Mouse (Mus musculus) embryonic facial prominence, embryonic 14.5 days (tissue): ENCODE results near the gene Rap2b. TPM values are rescaled to one million over a fixed set of nuclear protein-coding genes. Genes with fewer than 3 reads are reported as not detected.

Experiments
- ATAC-seq: fragments of 200-750 bp; cut with Nextera tagmentation; 2 replicates; pipeline ENCODE4 v1.8.0; 2017; ENCODE audit warnings: low read depth, moderate number of reproducible peaks, moderate TSS enrichment
- DNase-seq: peaks from one replicate; pipeline ENCODE4 v3.0.0-alpha.2; 2015; ENCODE audit warnings: low spot score
- H3K27ac ChIP-seq: fragments of 300-500 bp; sonication (generic); replicated peaks from 2 replicates; pipeline ENCODE4 v1.5.1; 2014; ENCODE audit warnings: low read depth, mild to moderate bottlenecking, low read length, moderate library complexity
- H3K27me3 ChIP-seq: fragments of 300-500 bp; sonication (generic); replicated peaks from 2 replicates; pipeline ENCODE4 v1.6.1; 2014; ENCODE audit warnings: low read length; ENCODE audit not compliant: control insufficient read depth, insufficient read depth
- H3K36me3 ChIP-seq: fragments of 300-500 bp; sonication (generic); 2 replicates; pipeline ENCODE4 v1.6.1; 2014; ENCODE audit warnings: low read length, mixed read lengths; ENCODE audit not compliant: control insufficient read depth, insufficient read depth
- H3K4me1 ChIP-seq: fragments of 300-500 bp; sonication (generic); 2 replicates; pipeline ENCODE4 v1.6.1; 2014; ENCODE audit warnings: antibody characterized with exemption, low read length; ENCODE audit not compliant: control insufficient read depth, insufficient read depth
- H3K4me2 ChIP-seq: fragments of 300-500 bp; sonication (generic); 2 replicates; pipeline ENCODE4 v1.6.1; 2014; ENCODE audit warnings: low read depth, mild to moderate bottlenecking, low read length, moderate library complexity, mixed read lengths
- H3K4me3 ChIP-seq: fragments of 300-500 bp; sonication (generic); 2 replicates; pipeline ENCODE4 v1.5.1; 2014; ENCODE audit warnings: low read depth, mild to moderate bottlenecking, low read length
- H3K9ac ChIP-seq: fragments of 300-500 bp; sonication (generic); 2 replicates; pipeline ENCODE4 v1.6.1; 2014; ENCODE audit warnings: low read depth, mild to moderate bottlenecking, low read length, moderate library complexity, mixed read lengths
- H3K9me3 ChIP-seq: fragments of 300-500 bp; sonication (generic); 2 replicates; pipeline ENCODE4 v1.6.1; 2016; ENCODE audit warnings: low read length; ENCODE audit not compliant: control insufficient read depth
- WGBS: fragments of 180-500 bp; shearing (Covaris S2); extraction: QIAGEN DNeasy Blood & Tissue Kit; methylation state at CpG from one replicate; pipeline ENCODE4 v1.1.7; 2014; 5-methylcytosine and 5-hydroxymethylcytosine counted together
- polyA plus RNA-seq: library from polyadenylated mRNA; unstranded; fragments of >200 nt; fragmentation: Nextera tagmentation; extraction: Ambion mirVana; gene quantifications from 2 replicates; pipeline ENCODE4 v1.2.1, GENCODE M21; 2014

Gene Rap2b
- polyA plus RNA-seq, 1 experiment from 2014 or later = 15.7 TPM

DNA sequence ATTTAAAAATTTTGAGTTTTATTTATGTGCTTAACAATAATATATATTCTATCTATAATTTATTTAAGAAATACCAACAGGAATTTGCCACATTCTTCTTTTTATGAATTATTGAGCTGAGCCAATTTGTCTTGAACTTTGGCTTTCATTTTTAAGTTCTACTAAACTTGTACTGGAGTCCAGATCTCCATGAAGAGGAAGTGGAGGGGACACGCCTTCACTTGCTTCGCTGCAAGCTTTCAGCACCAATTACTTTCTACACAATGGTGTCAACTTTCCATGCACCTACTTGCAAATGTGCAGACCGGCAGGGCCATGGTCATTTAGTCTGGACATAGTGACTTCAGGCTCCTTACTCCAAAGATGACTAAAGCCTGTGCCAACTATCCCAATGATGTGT is 32.1 kb downstream of the Rap2b start:
- no peaks in the 10 kb centered on the region for H3K27me3 ChIP-seq
- H3K4me1 ChIP-seq = no peaks in the 10 kb centered on the region
- no peak overlapping the region for H3K4me2 ChIP-seq
- no peak for ATAC-seq
- H3K9ac ChIP-seq = no peak overlapping the region
- no peak for DNase-seq
- H3K27ac ChIP-seq = no peak overlapping the region
- H3K9me3 ChIP-seq = no peaks in the 10 kb centered on the region
- no peak overlapping the region for H3K4me3 ChIP-seq
- H3K36me3 ChIP-seq = no peaks in the 10 kb centered on the region
- 48% methylated on average over 3 of the region's 3 CpGs for WGBS

DNA sequence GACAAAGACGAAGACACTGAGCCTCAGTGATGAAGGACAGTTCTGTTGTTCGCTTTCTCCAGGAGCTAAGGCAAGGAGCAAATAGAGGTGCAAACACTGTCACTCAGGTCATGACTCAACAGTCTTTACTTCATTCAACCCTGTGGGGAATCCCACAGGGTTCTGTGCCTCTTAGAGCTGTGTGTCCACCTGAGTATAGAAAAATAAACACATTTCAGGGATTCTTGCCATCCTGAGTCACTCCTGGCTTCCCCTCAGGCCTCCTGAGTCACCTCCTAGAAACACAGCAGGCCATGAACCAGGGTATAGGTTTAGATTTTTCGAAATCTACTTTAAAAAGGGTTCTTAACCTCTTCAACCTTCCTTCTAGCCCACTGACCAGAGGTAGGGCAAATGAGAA is 33.9 kb downstream of the Rap2b start:
- Histone ChIP-seq H3K27me3 (no peaks in the 10 kb centered on the region), H3K4me3 (no peak overlapping the region), H3K27ac (no peak overlapping the region), H3K9ac (no peak overlapping the region), H3K4me2 (no peak overlapping the region), H3K36me3 (no peaks in the 10 kb centered on the region), H3K4me1 (no peaks in the 10 kb centered on the region), H3K9me3 (no peaks in the 10 kb centered on the region)
- WGBS = 83% methylated on average over 3 of the region's 3 CpGs
- DNase-seq (no peak), ATAC-seq (no peak)

DNA sequence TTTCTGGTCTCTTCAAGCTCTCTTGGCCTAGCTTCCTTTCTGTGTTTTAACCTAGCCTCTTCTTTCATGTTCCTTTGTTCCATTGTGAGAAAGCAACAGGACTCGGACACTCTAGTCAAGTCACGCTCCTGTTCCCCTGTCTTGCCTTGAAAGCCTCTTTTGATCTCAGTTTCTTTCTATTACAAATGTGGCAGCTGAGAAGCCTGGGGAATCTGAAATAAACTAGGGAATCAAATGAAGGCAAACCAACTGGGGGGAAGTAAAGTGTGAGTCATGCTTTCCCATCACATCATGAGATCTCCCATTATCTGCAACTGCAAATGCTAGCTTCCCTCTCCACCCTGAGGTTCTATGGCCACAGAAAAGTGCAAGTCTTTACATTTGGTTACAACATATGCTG is 35.3 kb downstream of the Rap2b start:
- Histone ChIP-seq H3K4me3 (no peak overlapping the region), H3K27me3 (no peaks in the 10 kb centered on the region), H3K4me2 (no peak overlapping the region), H3K9ac (no peak overlapping the region), H3K36me3 (no peaks in the 10 kb centered on the region), H3K27ac (no peak overlapping the region), H3K9me3 (no peaks in the 10 kb centered on the region), H3K4me1 (no peaks in the 10 kb centered on the region)
- DNase-seq (no peak), ATAC-seq (no peak)
- WGBS = 53% methylated on average over 2 of the region's 2 CpGs

- Histone ChIP-seq H3K27ac (no peak overlapping the region), H3K4me2 (no peak overlapping the region), H3K36me3 (no peaks in the 10 kb centered on the region), H3K4me1 (no peaks in the 10 kb centered on the region), H3K9ac (no peak overlapping the region), H3K4me3 (no peak overlapping the region), H3K27me3 (no peaks in the 10 kb centered on the region), H3K9me3 (no peaks in the 10 kb centered on the region)
- DNase-seq = peak; percentile 20
- WGBS = 39% methylated on average over 1 of the region's 1 CpGs
- no peak for ATAC-seq
Measured at GRCm38 (mm10) chr3:61400823-61401387, 39.5 kb downstream of the Rap2b start.

GRCm38 (mm10) chr3:61406921-61407320 is 45.5 kb downstream of the Rap2b start:
- no peak for DNase-seq
- H3K9me3 ChIP-seq = no peaks in the 10 kb centered on the region
- no peak overlapping the region for H3K9ac ChIP-seq
- WGBS = 83% methylated on average over 4 of the region's 4 CpGs
- no peak for ATAC-seq
- H3K4me1 ChIP-seq = no peaks in the 10 kb centered on the region
- H3K4me3 ChIP-seq = no peak overlapping the region
- H3K4me2 ChIP-seq = no peak overlapping the region
- H3K36me3 ChIP-seq = no peaks in the 10 kb centered on the region
- no peaks in the 10 kb centered on the region for H3K27me3 ChIP-seq
- H3K27ac ChIP-seq = no peak overlapping the region

- H3K36me3 ChIP-seq = no peaks in the 10 kb centered on the region
- no peak overlapping the region for H3K4me3 ChIP-seq
- H3K4me2 ChIP-seq = no peak overlapping the region
- no peak overlapping the region for H3K9ac ChIP-seq
- DNase-seq (no peak), ATAC-seq (no peak)
- WGBS = 81% methylated on average over 6 of the region's 6 CpGs
- no peaks in the 10 kb centered on the region for H3K4me1 ChIP-seq
- no peak overlapping the region for H3K27ac ChIP-seq
- no peaks in the 10 kb centered on the region for H3K9me3 ChIP-seq
- no peaks in the 10 kb centered on the region for H3K27me3 ChIP-seq
Measured at GRCm38 (mm10) chr3:61409683-61410082, 48.2 kb downstream of the Rap2b start.

GRCm38 (mm10) chr3:61415883-61416282 is 54.4 kb downstream of the Rap2b start:
- H3K36me3 ChIP-seq = no peaks in the 10 kb centered on the region
- no peak overlapping the region for H3K4me2 ChIP-seq
- DNase-seq = no peak
- no peaks in the 10 kb centered on the region for H3K4me1 ChIP-seq
- no peak overlapping the region for H3K27ac ChIP-seq
- 46% methylated on average over 1 of the region's 1 CpGs for WGBS
- ATAC-seq = no peak
- H3K9me3 ChIP-seq = no peaks in the 10 kb centered on the region
- no peak overlapping the region for H3K9ac ChIP-seq
- H3K4me3 ChIP-seq = no peak overlapping the region
- H3K27me3 ChIP-seq = no peaks in the 10 kb centered on the region

Other genes starting within 250 kb of the Rap2b start
- not detected in 2 replicates for gene B430305J03Rik, start 4.3 kb downstream of the Rap2b start, polyA plus RNA-seq